Mouse (Mus musculus) liver, embryonic 14.5 days (tissue): ENCODE measurements around the gene Nup210. TPM values are rescaled to one million over a fixed set of nuclear protein-coding genes. Genes with fewer than 3 reads are reported as not detected.
A peak's percentile ranks its signal among the peaks of the same experiment; 100 is the strongest.

ENCODE experiments used
- ATAC-seq: fragments of 200-750 bp; cut with Nextera tagmentation; 2 replicates; pipeline ENCODE4 v1.8.0; 2017; ENCODE audit warnings: moderate number of reproducible peaks, mild to moderate bottlenecking, moderate library complexity; ENCODE audit not compliant: insufficient read depth
- DNase-seq, 3 experiments: peaks; one replicate each; pipeline ENCODE4 v3.0.0-alpha.2; 2012 to 2013; ENCODE audit warnings: low read depth in 3 of 3, low spot score in 3 of 3
- H3K27ac ChIP-seq: fragments of 300-500 bp; sonication (generic); 2 replicates; pipeline ENCODE4 v1.5.1; 2014; ENCODE audit warnings: moderate library complexity, mild to moderate bottlenecking, control low read depth, inconsistent platforms
- H3K27me3 ChIP-seq: fragments of 300-500 bp; sonication (generic); 2 replicates; pipeline ENCODE4 v1.6.1; 2014; ENCODE audit warnings: mild to moderate bottlenecking, low read length, moderate library complexity; ENCODE audit not compliant: control insufficient read depth, insufficient read depth
- H3K36me3 ChIP-seq: fragments of 300-500 bp; sonication (generic); replicated peaks from 2 replicates; pipeline ENCODE4 v1.6.1; 2014; ENCODE audit warnings: low read depth; ENCODE audit not compliant: control insufficient read depth, insufficient read depth
- H3K4me1 ChIP-seq, 2 experiments: fragments of 200-500 bp in 1 of 2; fragments of 300-500 bp in 1 of 2; sonication (generic) in 1 of 2; replicated peaks; 2 replicates each; pipeline ENCODE4 v1.6.1; 2012 to 2014; ENCODE audit warnings: antibody characterized with exemption in 1 of 2, inconsistent platforms in 1 of 2, low read length in 1 of 2; ENCODE audit not compliant: control insufficient read depth in 2 of 2, insufficient read depth in 2 of 2
- H3K4me2 ChIP-seq: fragments of 300-500 bp; sonication (generic); 2 replicates; pipeline ENCODE4 v1.6.1; 2014; ENCODE audit warnings: low read depth, mild to moderate bottlenecking, control low read depth, moderate library complexity
- H3K4me3 ChIP-seq, 2 experiments: fragments of 200-500 bp in 1 of 2; fragments of 300-500 bp in 1 of 2; sonication (generic) in 1 of 2; 2 replicates each; pipeline ENCODE4 v1.5.1; 2012 to 2014; ENCODE audit warnings: low read depth in 2 of 2, low read length in 2 of 2, mild to moderate bottlenecking in 2 of 2, control low read depth in 1 of 2, inconsistent platforms in 1 of 2, moderate library complexity in 1 of 2; ENCODE audit not compliant: insufficient read depth in 1 of 2
- H3K9ac ChIP-seq: fragments of 300-500 bp; sonication (generic); replicated peaks from 2 replicates; pipeline ENCODE4 v1.6.1; 2014; ENCODE audit warnings: mild to moderate bottlenecking, control low read depth, moderate library complexity
- H3K9me3 ChIP-seq: fragments of 300-500 bp; sonication (generic); 2 replicates; pipeline ENCODE4 v1.6.1; 2016; ENCODE audit warnings: low read length, mixed read lengths; ENCODE audit not compliant: control insufficient read depth
- CTCF ChIP-seq: IDR thresholded peaks from 2 replicates; pipeline ENCODE4 v1.5.1; 2016; ENCODE audit warnings: antibody characterized with exemption, low read depth, control low read depth
- EP300 ChIP-seq: IDR thresholded peaks from 2 replicates; pipeline ENCODE4 v1.6.1; 2016; ENCODE audit warnings: antibody characterized with exemption, low read depth
- WGBS: fragments of 180-500 bp; shearing (Covaris S2); extraction: QIAGEN DNeasy Blood & Tissue Kit; methylation state at CpG from one replicate; pipeline ENCODE4 v1.1.7; 2014; ENCODE audit not compliant: insufficient replicate concordance; 5-methylcytosine and 5-hydroxymethylcytosine counted together
- polyA plus RNA-seq, 2 experiments: library from polyadenylated mRNA; depleted of rRNA in 1 of 2; stranded (reverse) in 1 of 2; unstranded in 1 of 2; fragments of >200 nt; fragmentation: Nextera tagmentation in 1 of 2; extraction: Ambion mirVana in 1 of 2; gene quantifications; 2 replicates each; pipeline versions ENCODE4 v1.2.1 to v1.2.3; 2012 to 2014

Gene Nup210
- polyA plus RNA-seq, 2 experiments = 32.4 to 35.1 TPM

DNA sequence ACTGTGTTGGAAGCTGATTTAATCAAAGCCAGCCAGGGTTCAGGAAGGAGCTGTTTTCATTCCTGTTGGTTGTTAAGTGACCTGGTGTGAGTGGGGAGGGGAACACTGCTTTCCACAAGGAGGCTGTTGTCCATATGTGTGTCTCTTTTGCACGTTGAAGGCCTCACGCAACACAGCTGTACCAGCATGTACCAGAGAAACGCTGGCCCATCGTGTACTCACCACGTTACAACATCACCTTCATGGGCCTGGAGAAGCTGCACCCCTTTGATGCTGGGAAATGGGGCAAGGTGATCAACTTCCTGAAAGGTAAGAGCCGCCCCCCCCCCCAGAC is 40.6 kb upstream of the Nup210 start:
- WGBS = 55% methylated on average over 6 of the region's 6 CpGs
- ATAC-seq = no peak
- H3K4me1 ChIP-seq = peaks cover 75 to 81% of the 10 kb centered on the region in 2 experiments

GRCm38 (mm10) chr6:91156554-91157236 is 40.1 kb upstream of the Nup210 start, which contains the start of gene Hdac11:
Gene Hdac11 (plus strand): TSS chr6:91156665.
- peak within 1 kb of the TSS; percentile 73 to 75 for H3K4me3 ChIP-seq
- no peaks in the 10 kb centered on the region for H3K9me3 ChIP-seq
- peaks cover 70 to 79% of the 10 kb centered on the region in 2 experiments for H3K4me1 ChIP-seq
- ATAC-seq = peak; percentile 98
- 2% methylated on average over 42 of the region's 42 CpGs for WGBS
- no peaks in the 10 kb centered on the region; the same call in 1 of the 2 replicates for H3K27me3 ChIP-seq
- TF ChIP-seq EP300 (no peak), CTCF (peak; percentile 21; the same call in 1 of the 2 replicates)
- H3K9ac ChIP-seq = peak within 1 kb of the TSS; percentile 80
- peak within 1 kb of the TSS; percentile 82 for H3K4me2 ChIP-seq
- peak within 1 kb of the TSS; percentile 18 for H3K27ac ChIP-seq
- no peaks in the 10 kb centered on the region for H3K36me3 ChIP-seq
- DNase-seq = peak; percentile 92 to 94 (median 93)

More for the DNA sequence above, 40.6 kb upstream of the Nup210 start:
- Histone ChIP-seq H3K4me3 (peak overlapping the region; percentile 73 to 75), H3K4me2 (peak overlapping the region; percentile 82), H3K9ac (peak overlapping the region; percentile 80), H3K36me3 (no peaks in the 10 kb centered on the region), H3K27ac (peak overlapping the region; percentile 18), H3K9me3 (no peaks in the 10 kb centered on the region), H3K27me3 (no peaks in the 10 kb centered on the region; the same call in 1 of the 2 replicates)
- DNase-seq = no peak
- TF ChIP-seq EP300 = no peak
- TF ChIP-seq CTCF = no peak

- peak overlapping the region; percentile 10 to 75; a peak in 2 of 4 replicates for H3K4me3 ChIP-seq
- ATAC-seq (no peak), DNase-seq (no peak)
- TF ChIP-seq EP300 (no peak), CTCF (no peak)
- 18% methylated on average over 4 of the region's 4 CpGs for WGBS
- peak overlapping the region; percentile 8 for H3K27ac ChIP-seq
- peak overlapping the region; percentile 82 for H3K4me2 ChIP-seq
- no peaks in the 10 kb centered on the region for H3K36me3 ChIP-seq
- peaks cover 67 to 79% of the 10 kb centered on the region in 2 experiments for H3K4me1 ChIP-seq
- no peaks in the 10 kb centered on the region; the same call in 1 of the 2 replicates for H3K27me3 ChIP-seq
- H3K9ac ChIP-seq = peak overlapping the region; percentile 32; the same call in 1 of the 2 replicates
- H3K9me3 ChIP-seq = no peaks in the 10 kb centered on the region
These were observed 39.4 kb upstream of the Nup210 start for GRCm38 (mm10) chr6:91156062-91156461.

GRCm38 (mm10) chr6:91155286-91155685 is 38.7 kb upstream of the Nup210 start:
- DNase-seq = no peak
- WGBS = 53% methylated on average over 3 of the region's 3 CpGs
- peak overlapping the region; percentile 30 for H3K27ac ChIP-seq
- ATAC-seq = no peak
- H3K4me3 ChIP-seq = no peak overlapping the region
- TF ChIP-seq EP300 (no peak), CTCF (no peak)
- H3K27me3 ChIP-seq = no peaks in the 10 kb centered on the region; the same call in 1 of the 2 replicates
- H3K4me1 ChIP-seq = peaks cover 60 to 73% of the 10 kb centered on the region in 2 experiments
- no peaks in the 10 kb centered on the region for H3K36me3 ChIP-seq
- no peaks in the 10 kb centered on the region for H3K9me3 ChIP-seq
- no peak overlapping the region for H3K9ac ChIP-seq
- H3K4me2 ChIP-seq = no peak overlapping the region

- 55% methylated on average over 4 of the region's 4 CpGs for WGBS
These were observed 38.1 kb upstream of the Nup210 start for GRCm38 (mm10) chr6:91154685-91155084.

More at GRCm38 (mm10) chr6:91154685-91155084, 38.1 kb upstream of the Nup210 start:
- H3K36me3 ChIP-seq = no peaks in the 10 kb centered on the region
- no peaks in the 10 kb centered on the region for H3K9me3 ChIP-seq
- DNase-seq (no peak), ATAC-seq (no peak)
- H3K4me1 ChIP-seq = peaks cover 55 to 67% of the 10 kb centered on the region in 2 experiments
- no peak overlapping the region for H3K4me3 ChIP-seq
- no peak for TF ChIP-seq EP300
- no peak for TF ChIP-seq CTCF
- no peaks in the 10 kb centered on the region; the same call in 1 of the 2 replicates for H3K27me3 ChIP-seq
- H3K9ac ChIP-seq = no peak overlapping the region
- H3K4me2 ChIP-seq = no peak overlapping the region
- H3K27ac ChIP-seq = no peak overlapping the region
